Mouse (Mus musculus): ENCODE measurements around the gene Ecpas. TPM values are rescaled to one million over a fixed set of nuclear protein-coding genes. Genes with fewer than 3 reads are reported as not detected.

Gene Ecpas
- polyA plus RNA-seq, 1 experiment = 22.4 TPM

DNA sequence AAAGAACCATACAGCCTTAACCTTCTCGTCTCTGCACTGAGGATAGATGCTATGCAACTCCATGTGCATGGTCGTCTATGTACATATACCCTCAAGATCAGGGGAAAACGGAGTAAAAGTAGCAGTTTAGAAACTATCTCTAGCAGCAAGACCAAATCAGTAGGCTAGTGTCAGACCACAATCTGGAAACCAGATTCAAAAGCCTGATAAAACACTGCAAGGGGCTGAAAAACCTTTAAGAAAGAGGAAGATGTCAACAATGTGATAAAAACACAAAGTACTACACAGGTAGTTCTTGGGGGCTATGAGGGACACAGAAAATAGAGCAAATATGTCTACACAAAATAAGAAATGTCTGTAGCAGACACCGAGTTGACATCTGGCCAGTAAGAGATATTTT lies 38.2 kb downstream of the Ecpas start:
- H3K79me2 ChIP-seq (ENCODE audit: control insufficient read depth, insufficient read depth) = peaks cover 4% of the 10 kb centered on the region
- H3K4me2 ChIP-seq (ENCODE audit: low read depth) = no peak overlapping the region
- H3ac ChIP-seq (ENCODE audit: control insufficient read depth, insufficient read length) = no peak overlapping the region
- H3K4me3 ChIP-seq = no peak overlapping the region
- H3K27me3 ChIP-seq (ENCODE audit: control insufficient read depth, insufficient read depth, insufficient read length) = no peaks in the 10 kb centered on the region
- TF ChIP-seq MAX (IDR thresholded peaks at IDR 0.05; ENCODE audit: low read depth) (no peak), TCF3 (IDR thresholded peaks at IDR 0.05; ENCODE audit: insufficient read length, low read depth) (no peak), REST (IDR thresholded peaks at IDR 0.05; ENCODE audit: insufficient read depth, insufficient read length) (no peak), TCF12 (IDR thresholded peaks at IDR 0.05; ENCODE audit: insufficient read depth, poor library complexity, severe bottlenecking) (no peak), SRF (IDR thresholded peaks at IDR 0.05; ENCODE audit: control insufficient read depth, insufficient read length, low read depth) (no peak), POLR2A (IDR thresholded peaks at IDR 0.05; ENCODE audit: insufficient read length, low read depth) (no peak), CEBPB (IDR thresholded peaks at IDR 0.05; ENCODE audit: insufficient read depth, poor library complexity, severe bottlenecking) (no peak)
- peaks cover 38% of the 10 kb centered on the region for H3K36me3 ChIP-seq (ENCODE audit: control insufficient read depth, insufficient read depth)

GRCm38 (mm10) chr4:58867242-58867641 lies 45.3 kb downstream of the Ecpas start:
- no peak overlapping the region for H3K4me3 ChIP-seq
- H3K4me2 ChIP-seq (ENCODE audit: low read depth) = peak overlapping the region; percentile 55
- peaks cover 23% of the 10 kb centered on the region for H3K36me3 ChIP-seq (ENCODE audit: control insufficient read depth, insufficient read depth)
- no peaks in the 10 kb centered on the region for H3K79me2 ChIP-seq (ENCODE audit: control insufficient read depth, insufficient read depth)
- H3K27me3 ChIP-seq (ENCODE audit: control insufficient read depth, insufficient read depth, insufficient read length) = no peaks in the 10 kb centered on the region
- no peak overlapping the region for H3ac ChIP-seq (ENCODE audit: control insufficient read depth, insufficient read length)
- TF ChIP-seq TCF12 (IDR thresholded peaks at IDR 0.05; ENCODE audit: insufficient read depth, poor library complexity, severe bottlenecking) (no peak), TCF3 (IDR thresholded peaks at IDR 0.05; ENCODE audit: insufficient read length, low read depth) (no peak), USF1 (IDR thresholded peaks at IDR 0.05; ENCODE audit: low read depth) (no peak), MYOG (IDR thresholded peaks at IDR 0.05; ENCODE audit: control insufficient read depth in 1 of 3, insufficient read depth in 1 of 3, insufficient read length in 2 of 3, low read depth in 2 of 3) (no peak)

- H3K4me3 ChIP-seq = no peak overlapping the region
- H3K4me2 ChIP-seq (ENCODE audit: low read depth) = no peak overlapping the region
- H3ac ChIP-seq (ENCODE audit: control insufficient read depth, insufficient read length) = no peak overlapping the region
- no peaks in the 10 kb centered on the region for H3K79me2 ChIP-seq (ENCODE audit: control insufficient read depth, insufficient read depth)
- H3K36me3 ChIP-seq (ENCODE audit: control insufficient read depth, insufficient read depth) = peaks cover 42% of the 10 kb centered on the region
- no peaks in the 10 kb centered on the region for H3K27me3 ChIP-seq (ENCODE audit: control insufficient read depth, insufficient read depth, insufficient read length)
- TF ChIP-seq USF1 (IDR thresholded peaks at IDR 0.05; ENCODE audit: low read depth) (no peak), TCF12 (IDR thresholded peaks at IDR 0.05; ENCODE audit: insufficient read depth, poor library complexity, severe bottlenecking) (no peak)
Observed at GRCm38 (mm10) chr4:58832908-58833307, 79.6 kb downstream of the Ecpas start.

DNA sequence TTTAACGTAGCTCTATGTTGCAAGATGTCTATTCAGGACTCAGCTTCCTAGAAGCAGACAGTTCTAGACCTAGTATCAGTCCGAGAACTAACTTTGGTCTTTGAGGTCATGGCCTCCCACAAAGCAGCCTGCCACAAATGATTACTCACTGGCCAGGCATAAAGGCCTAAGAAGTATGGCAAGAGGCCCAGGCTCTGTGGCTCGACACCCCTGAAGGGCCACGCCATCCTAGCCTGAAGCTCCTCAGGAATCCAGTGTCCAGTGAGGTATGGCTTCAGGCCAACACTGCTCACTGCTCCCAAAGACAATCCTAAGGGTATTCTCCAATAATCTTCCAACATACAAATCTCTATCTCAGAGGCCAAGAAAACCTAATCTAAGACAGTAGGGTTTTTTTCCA lies 86.6 kb downstream of the Ecpas start:
- Histone ChIP-seq H3K36me3 (ENCODE audit: control insufficient read depth, insufficient read depth) (peaks cover 48% of the 10 kb centered on the region), H3K27me3 (ENCODE audit: control insufficient read depth, insufficient read depth, insufficient read length) (no peaks in the 10 kb centered on the region), H3ac (ENCODE audit: control insufficient read depth, insufficient read length) (no peak overlapping the region), H3K4me2 (ENCODE audit: low read depth) (no peak overlapping the region), H3K79me2 (ENCODE audit: control insufficient read depth, insufficient read depth) (no peaks in the 10 kb centered on the region), H3K4me3 (no peak overlapping the region)
- TF ChIP-seq MAX (IDR thresholded peaks at IDR 0.05; ENCODE audit: low read depth) = no peak
- TF ChIP-seq CEBPB (IDR thresholded peaks at IDR 0.05; ENCODE audit: insufficient read depth, poor library complexity, severe bottlenecking) = no peak
- no peak for TF ChIP-seq POLR2AphosphoS2 (IDR thresholded peaks at IDR 0.05; ENCODE audit: insufficient read length, low read depth)
- TF ChIP-seq TCF3 (IDR thresholded peaks at IDR 0.05; ENCODE audit: insufficient read length, low read depth) = no peak
- no peak for TF ChIP-seq REST (IDR thresholded peaks at IDR 0.05; ENCODE audit: insufficient read depth, insufficient read length)
- no peak for TF ChIP-seq MYOD1 (IDR thresholded peaks at IDR 0.05; ENCODE audit: control insufficient read depth in 1 of 3, insufficient read length in 2 of 3, low read depth in 2 of 3)
- no peak for TF ChIP-seq SRF (IDR thresholded peaks at IDR 0.05; ENCODE audit: control insufficient read depth, insufficient read length, low read depth)
- TF ChIP-seq TCF12 (IDR thresholded peaks at IDR 0.05; ENCODE audit: insufficient read depth, poor library complexity, severe bottlenecking) = no peak
- no peak for TF ChIP-seq MYOG (IDR thresholded peaks at IDR 0.05; ENCODE audit: control insufficient read depth in 1 of 3, insufficient read depth in 1 of 3, insufficient read length in 2 of 3, low read depth in 2 of 3)
- TF ChIP-seq POLR2A (IDR thresholded peaks at IDR 0.05; ENCODE audit: insufficient read length, low read depth) = no peak

- H3K27me3 ChIP-seq (ENCODE audit: control insufficient read depth, insufficient read depth, insufficient read length) = no peaks in the 10 kb centered on the region
- H3K4me3 ChIP-seq = no peak within 1 kb of the TSS
- no peak within 1 kb of the TSS for H3K4me2 ChIP-seq (ENCODE audit: low read depth)
- H3ac ChIP-seq (ENCODE audit: control insufficient read depth, insufficient read length) = no peak within 1 kb of the TSS
- no peaks in the 10 kb centered on the region for H3K36me3 ChIP-seq (ENCODE audit: control insufficient read depth, insufficient read depth)
- no peak for TF ChIP-seq POLR2A (IDR thresholded peaks at IDR 0.05; ENCODE audit: insufficient read length, low read depth)
- TF ChIP-seq CEBPB (IDR thresholded peaks at IDR 0.05; ENCODE audit: insufficient read depth, poor library complexity, severe bottlenecking) = no peak
- no peak for TF ChIP-seq POLR2AphosphoS2 (IDR thresholded peaks at IDR 0.05; ENCODE audit: insufficient read length, low read depth)
- TF ChIP-seq MYOG (IDR thresholded peaks at IDR 0.05; ENCODE audit: control insufficient read depth in 1 of 3, insufficient read depth in 1 of 3, insufficient read length in 2 of 3, low read depth in 2 of 3) = no peak
- no peak for TF ChIP-seq TCF3 (IDR thresholded peaks at IDR 0.05; ENCODE audit: insufficient read length, low read depth)
- TF ChIP-seq TCF12 (IDR thresholded peaks at IDR 0.05; ENCODE audit: insufficient read depth, poor library complexity, severe bottlenecking) = no peak
- no peak for TF ChIP-seq SRF (IDR thresholded peaks at IDR 0.05; ENCODE audit: control insufficient read depth, insufficient read length, low read depth)
- TF ChIP-seq E2F4 (IDR thresholded peaks at IDR 0.05; ENCODE audit: insufficient read depth) = no peak
- no peak for TF ChIP-seq MYOD1 (IDR thresholded peaks at IDR 0.05; ENCODE audit: control insufficient read depth in 1 of 3, insufficient read length in 2 of 3, low read depth in 2 of 3)
- no peaks in the 10 kb centered on the region for H3K79me2 ChIP-seq (ENCODE audit: control insufficient read depth, insufficient read depth)
Observed at GRCm38 (mm10) chr4:58787616-58788015, 124.9 kb downstream of the Ecpas start, which contains the start of gene Olfr267. Olfr267 (minus strand) TSS chr4:58787716.
